Mouse (Mus musculus): Measurements from ENCODE around the gene Tceal9. TPM values are rescaled to one million over a fixed set of nuclear protein-coding genes. Genes with fewer than 3 reads are reported as not detected.

Tceal9 gene
- 79.9 and 80.4 TPM in 2 replicates for total RNA-seq (2012; rRNA removed)
- total RNA-seq (2014; rRNA removed): 197 and 242 TPM in 2 replicates
- polyA plus RNA-seq (2012; ENCODE audit: insufficient read length, low read depth): 147 and 148 TPM in 2 replicates

DNA sequence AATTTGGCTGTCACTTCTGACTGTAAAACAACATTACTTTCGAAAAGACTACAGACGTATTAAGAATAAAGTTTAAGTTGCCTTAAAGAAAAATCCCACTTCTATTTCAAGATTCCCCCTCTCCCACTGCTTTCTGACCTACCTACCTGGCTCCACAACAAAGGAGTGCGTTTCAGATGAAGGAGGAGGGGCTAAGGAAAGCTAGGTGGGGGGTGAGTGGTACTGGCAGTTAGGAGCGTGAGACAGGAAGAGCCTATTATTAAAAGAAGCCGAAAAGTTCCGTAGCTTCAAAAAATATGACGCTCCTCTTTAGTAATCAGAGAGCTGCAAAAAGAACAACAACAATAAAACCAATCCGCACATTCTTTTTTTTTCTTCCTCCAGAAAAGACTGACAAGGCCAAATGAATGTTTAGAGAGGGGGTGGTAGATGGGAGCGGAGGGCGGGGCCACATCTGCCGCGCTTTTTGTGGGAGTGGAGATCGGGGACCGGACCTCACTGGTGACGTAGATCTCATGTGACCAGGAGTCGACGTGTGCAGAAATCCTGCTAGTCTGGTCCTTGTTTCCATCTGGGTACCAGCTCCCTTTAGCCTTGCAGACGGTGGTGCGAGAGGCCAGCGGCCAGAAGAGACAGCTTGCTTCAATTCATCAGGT, at the start of gene Tceal9:
Gene Tceal9 (plus strand): TSS at position 506 of the 656 bp plus-strand sequence.
- peak within 1 kb of the TSS; percentile 63 to 86 (median 76) for H3K4me3 ChIP-seq (replicated peaks in 1 of 3; ENCODE audit: low read depth in 2 of 3, low read length in 2 of 3, poor library complexity in 1 of 3)
- no peaks in the 10 kb centered on the region for H3K4me1 ChIP-seq (ENCODE audit: control insufficient read depth in 1 of 2, insufficient read depth in 2 of 2)
- dilution Hi-C loops (cut with MboI; ENCODE audit: extremely low pct_ligation_motif_present, extremely low pct_unique_long_range_greater_than_20kb, low sequenced_read_pairs): no loop called here
- H3K9ac ChIP-seq (ENCODE audit: insufficient read depth, low read depth): peak within 1 kb of the TSS; percentile 90
- H3K27me3 ChIP-seq (replicated peaks): no peaks in the 10 kb centered on the region
- peak within 1 kb of the TSS; percentile 78 for H3K4me2 ChIP-seq (ENCODE audit: insufficient read depth, low read depth, poor library complexity, severe bottlenecking)
- TF ChIP-seq CHD1 (IDR thresholded peaks at IDR 0.05; ENCODE audit: low read depth, low read length) (no peak), ELF1 (IDR thresholded peaks at IDR 0.05; ENCODE audit: low read depth, low read length) (no peak; the same call in 1 of the 2 replicates), POLR2AphosphoS2 (IDR thresholded peaks at IDR 0.05; ENCODE audit: low read depth, low read length) (no peak), MAFK (IDR thresholded peaks at IDR 0.05; ENCODE audit: insufficient replicate concordance, low read length) (no peak), NELFE (IDR thresholded peaks at IDR 0.05; ENCODE audit: low read depth, low read length) (peak; percentile 77), ZKSCAN1 (IDR thresholded peaks at IDR 0.05; ENCODE audit: borderline replicate concordance, low read depth, low read length) (no peak), CTCF (conservative IDR thresholded peaks at IDR 0.05 in 1 of 2, IDR thresholded peaks at IDR 0.05 in 1 of 2; ENCODE audit: low read depth in 2 of 2, low read length in 2 of 2) (no peak), CHD2 (IDR thresholded peaks at IDR 0.05; ENCODE audit: low read length) (no peak; the same call in 1 of the 2 replicates), KAT2A (IDR thresholded peaks at IDR 0.05; ENCODE audit: insufficient replicate concordance, low read length) (no peak), ZNF384 (IDR thresholded peaks at IDR 0.05; ENCODE audit: low read depth, low read length) (0 out of 2 replicates have a peak, but pooled peaks have one; percentile 19), MEF2A (IDR thresholded peaks at IDR 0.05; ENCODE audit: borderline replicate concordance, low read depth, low read length) (no peak), BHLHE40 (IDR thresholded peaks at IDR 0.05; ENCODE audit: low read depth, low read length) (peak; percentile 79), MAZ (IDR thresholded peaks at IDR 0.05; ENCODE audit: low read depth, low read length) (no peak), MAX (IDR thresholded peaks at IDR 0.05; ENCODE audit: low read length) (peak; percentile 25; the same call in 1 of the 2 replicates), GABPA (IDR thresholded peaks at IDR 0.05; ENCODE audit: insufficient replicate concordance, low read depth, low read length) (no peak), USF1 (IDR thresholded peaks at IDR 0.05; ENCODE audit: low read depth, low read length) (peak; percentile 62), UBTF (IDR thresholded peaks at IDR 0.05; ENCODE audit: low read depth, low read length) (no peak), MXI1 (IDR thresholded peaks at IDR 0.05; ENCODE audit: low read depth, low read length) (peak; percentile 36; the same call in 1 of the 2 replicates), JUN (IDR thresholded peaks at IDR 0.05; ENCODE audit: insufficient read depth, low read depth, low read length) (no peak), SMC3 (IDR thresholded peaks at IDR 0.05; ENCODE audit: low read depth, low read length) (no peak), USF2 (conservative IDR thresholded peaks at IDR 0.05; ENCODE audit: low read depth, low read length) (peak; percentile 40; the same call in 1 of the 2 replicates), IRF4 (IDR thresholded peaks at IDR 0.05; ENCODE audit: low read depth, low read length) (no peak), NRF1 (IDR thresholded peaks at IDR 0.05; ENCODE audit: low read depth, low read length) (no peak), MYC (IDR thresholded peaks at IDR 0.05; ENCODE audit: low read depth, low read length) (no peak), TCF12 (IDR thresholded peaks at IDR 0.05; ENCODE audit: low read depth, low read length) (peak; percentile 43; the same call in 1 of the 2 replicates), PAX5 (IDR thresholded peaks at IDR 0.05; ENCODE audit: low read length) (no peak), RAD21 (IDR thresholded peaks at IDR 0.05; ENCODE audit: low read depth, low read length) (no peak), TBP (conservative IDR thresholded peaks at IDR 0.05; ENCODE audit: low read depth, low read length) (0 out of 2 replicates have a peak, but pooled peaks have one; percentile 55), ZMIZ1 (IDR thresholded peaks at IDR 0.05; ENCODE audit: low read depth, low read length) (peak; percentile 67; the same call in 1 of the 2 replicates), ETS1 (conservative IDR thresholded peaks at IDR 0.05; ENCODE audit: low read depth, low read length) (no peak), ZC3H11A (IDR thresholded peaks at IDR 0.05; ENCODE audit: low read depth, low read length) (no peak), JUND (conservative IDR thresholded peaks at IDR 0.05; ENCODE audit: low read depth, low read length) (no peak), RCOR1 (conservative IDR thresholded peaks at IDR 0.05; ENCODE audit: low read depth, low read length) (no peak), E2F4 (IDR thresholded peaks at IDR 0.05; ENCODE audit: insufficient replicate concordance, low read depth, low read length) (peak; percentile 75; the same call in 1 of the 2 replicates), SIN3A (IDR thresholded peaks at IDR 0.05; ENCODE audit: low read length) (peak; percentile 66; the same call in 1 of the 2 replicates), HCFC1 (IDR thresholded peaks at IDR 0.05; ENCODE audit: low read depth, low read length) (peak; percentile 46), POLR2A (IDR thresholded peaks at IDR 0.05; ENCODE audit: low read depth, low read length) (peak; percentile 72), EP300 (IDR thresholded peaks at IDR 0.05; ENCODE audit: low read length) (no peak)
- H3K36me3 ChIP-seq (replicated peaks in 1 of 2; ENCODE audit: control insufficient read depth in 1 of 2, insufficient read depth in 1 of 2, low read length in 1 of 2): peaks cover 0 to 11% of the 10 kb centered on the region in 2 experiments
- H3K27ac ChIP-seq (ENCODE audit: insufficient read depth, low read depth): no peak within 1 kb of the TSS
- no peaks in the 10 kb centered on the region for H3K9me3 ChIP-seq (replicated peaks; ENCODE audit: low read length)
- in situ Hi-C loops (cut with MboI; ENCODE audit: low pct_ligation_motif_present, low pct_unique_long_range_greater_than_20kb, low sequenced_read_pairs): no loop called here
- H3K79me2 ChIP-seq (replicated peaks; ENCODE audit: control insufficient read depth, extremely low read depth, insufficient read depth, poor library complexity, severe bottlenecking): peaks cover 6% of the 10 kb centered on the region; the same call in 1 of the 2 replicates
- peak; percentile 80 for DNase-seq (ENCODE audit: extremely low read depth)
